Mouse (Mus musculus) adrenal gland, adult 18-20 months (tissue): ENCODE data around the gene Fbxo8. TPM values are rescaled to one million over a fixed set of nuclear protein-coding genes. Genes with fewer than 3 reads are reported as not detected.
A peak's percentile ranks its signal among the peaks of the same experiment; 100 is the strongest.

Experiments used
- DNase-seq, 2 experiments: peaks; one replicate each; pipeline ENCODE4 v3.0.0; 2021 to 2022; ENCODE audit warnings: low spot score in 2 of 2
- microRNA-seq, 2 experiments: library from miRNA; unstranded; fragments of <30 nt; microRNA quantifications; one replicate each; pipeline ENCODE4 v1.2.0; 2021; ENCODE audit warnings: borderline number of aligned reads in 2 of 2
- total RNA-seq, 2 experiments: library from RNA; stranded (reverse); gene quantifications; 1 replicate in 1 of 2; 2 replicates in 1 of 2; pipeline ENCODE4 v1.2.3; 2021

Fbxo8 gene
- total RNA-seq, 2 experiments from 2014 or later = 46.7 to 47.0 TPM

DNA sequence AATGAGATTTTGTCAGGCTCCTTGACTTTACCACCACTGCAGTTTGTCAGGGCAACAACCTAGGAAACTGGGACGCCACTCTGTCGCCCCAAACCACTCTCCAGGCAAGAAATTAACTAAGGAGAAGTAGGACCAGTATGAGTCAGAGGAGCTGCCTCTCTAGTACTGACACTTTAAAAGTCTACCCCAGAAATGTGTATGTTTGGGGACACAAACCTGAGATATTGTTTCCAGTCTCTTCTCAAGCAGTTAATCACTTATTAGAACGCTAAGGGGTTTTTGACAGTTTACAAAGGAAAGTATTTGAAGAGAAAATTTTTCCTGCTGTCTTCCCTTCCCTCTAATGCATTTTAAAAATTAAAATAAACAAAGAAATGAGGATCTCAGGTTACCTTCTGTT lies 55.6 kb downstream of the Fbxo8 start:
- no peak for DNase-seq

DNA sequence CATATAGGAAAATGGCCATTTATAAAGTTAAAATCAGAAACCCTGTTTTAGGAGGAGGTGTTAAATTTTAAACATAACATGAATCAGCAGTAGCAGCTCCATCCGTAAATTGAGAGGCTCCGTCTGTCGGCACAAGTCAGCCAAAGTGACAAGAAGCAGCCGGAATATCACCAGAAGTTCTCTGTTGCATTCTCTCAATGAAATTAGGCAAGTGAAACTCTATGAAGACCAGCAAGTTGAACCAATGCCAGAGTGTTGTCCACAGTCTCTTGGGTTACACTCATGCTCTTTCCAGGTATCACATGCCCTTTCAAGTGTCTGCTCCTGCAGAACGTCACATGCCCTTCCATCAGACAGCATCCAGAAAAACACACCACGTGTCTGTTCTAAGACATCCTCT lies 60.8 kb downstream of the Fbxo8 start:
- DNase-seq = no peak

DNA sequence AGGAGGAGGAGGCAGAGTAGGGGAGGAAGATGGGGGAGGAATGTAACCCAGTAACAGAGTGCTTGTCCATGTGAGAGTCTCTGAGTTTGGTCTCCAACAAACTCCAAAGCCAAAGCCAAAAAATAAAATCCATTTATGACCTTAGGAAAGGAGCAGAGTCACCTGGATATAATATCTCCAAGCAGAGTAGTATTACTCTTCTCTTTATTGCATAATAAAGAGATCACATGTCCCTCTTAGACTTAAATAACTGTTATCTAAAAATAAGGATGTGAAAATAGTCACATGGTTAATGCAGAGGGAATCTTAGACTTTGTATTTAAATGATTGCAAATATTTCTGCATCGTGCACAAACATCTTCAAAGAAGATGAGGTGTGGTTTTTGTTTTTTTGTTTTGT lies 63.3 kb downstream of the Fbxo8 start:
- no peak for DNase-seq

- DNase-seq = peak; percentile 30 to 53
These were observed 64.1 kb downstream of the Fbxo8 start for GRCm38 (mm10) chr8:56615005-56615404.

GRCm38 (mm10) chr8:56616260-56616659 lies 65.4 kb downstream of the Fbxo8 start:
- peak; percentile 22 to 39 for DNase-seq

GRCm38 (mm10) chr8:56617271-56617670 lies 66.4 kb downstream of the Fbxo8 start:
- no peak for DNase-seq

- no peak for DNase-seq
These were observed 68.2 kb downstream of the Fbxo8 start for GRCm38 (mm10) chr8:56619056-56619455.

DNA sequence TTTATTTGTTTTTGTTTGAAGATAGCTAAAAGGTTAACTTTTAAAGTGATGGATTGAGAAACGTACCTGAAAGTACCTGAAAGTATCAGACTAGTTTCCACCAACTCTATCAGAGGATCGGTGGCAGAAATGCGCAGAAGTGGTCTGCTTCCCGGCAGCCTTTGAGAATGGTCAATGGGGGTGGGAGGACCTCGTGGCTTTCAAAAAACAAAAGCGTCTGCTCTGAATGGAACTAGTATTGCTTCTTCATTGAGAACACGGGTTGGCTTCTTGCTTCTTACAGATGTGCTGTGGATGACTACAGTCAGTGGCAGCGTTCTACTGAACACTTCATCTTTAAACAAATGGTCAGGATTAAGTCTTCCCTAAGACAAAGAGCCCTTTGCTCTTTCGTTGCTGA lies 68.7 kb downstream of the Fbxo8 start:
- no peak for DNase-seq

DNA sequence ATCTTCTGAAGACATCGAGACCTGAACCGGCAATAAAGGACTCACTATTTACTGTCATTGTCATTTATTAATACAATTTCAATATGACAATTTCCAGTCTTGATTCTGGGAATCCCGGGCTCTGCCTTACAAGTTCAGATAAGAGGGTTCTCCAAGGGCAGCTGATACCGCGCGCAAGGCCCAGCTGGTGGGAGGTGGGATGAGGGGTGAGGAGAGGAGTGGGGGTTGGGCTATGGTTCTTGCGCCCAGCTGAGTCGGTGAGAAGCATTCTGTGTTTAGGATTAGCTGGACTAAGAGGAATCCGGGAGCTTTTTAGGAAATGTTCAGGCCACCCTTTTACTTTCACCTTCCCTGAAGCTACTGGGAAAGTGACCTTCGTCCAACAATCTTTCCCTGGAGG lies 69.8 kb downstream of the Fbxo8 start:
- no peak for DNase-seq

DNA sequence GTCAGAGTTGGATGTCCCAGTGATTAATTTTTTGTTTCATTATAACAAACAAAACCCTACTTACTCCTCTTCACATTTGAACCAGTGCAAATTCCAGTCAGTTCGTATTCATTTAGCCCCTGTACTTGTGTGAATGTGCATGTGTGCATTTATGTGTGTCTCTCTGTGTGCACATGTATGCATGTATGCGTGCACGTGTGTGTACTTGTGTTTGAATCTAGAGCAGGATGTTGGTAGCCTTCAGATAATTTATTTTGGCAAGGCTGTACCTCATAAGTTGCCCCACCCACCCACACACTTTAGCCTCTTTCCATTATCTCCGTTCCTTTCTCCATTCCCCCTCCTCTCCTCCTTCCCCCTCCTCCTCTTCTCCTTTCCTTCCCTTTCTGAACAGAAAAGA lies 70.2 kb downstream of the Fbxo8 start:
- no peak for DNase-seq

- no peak for DNase-seq
These were observed 71.7 kb downstream of the Fbxo8 start for GRCm38 (mm10) chr8:56622470-56623024.

DNA sequence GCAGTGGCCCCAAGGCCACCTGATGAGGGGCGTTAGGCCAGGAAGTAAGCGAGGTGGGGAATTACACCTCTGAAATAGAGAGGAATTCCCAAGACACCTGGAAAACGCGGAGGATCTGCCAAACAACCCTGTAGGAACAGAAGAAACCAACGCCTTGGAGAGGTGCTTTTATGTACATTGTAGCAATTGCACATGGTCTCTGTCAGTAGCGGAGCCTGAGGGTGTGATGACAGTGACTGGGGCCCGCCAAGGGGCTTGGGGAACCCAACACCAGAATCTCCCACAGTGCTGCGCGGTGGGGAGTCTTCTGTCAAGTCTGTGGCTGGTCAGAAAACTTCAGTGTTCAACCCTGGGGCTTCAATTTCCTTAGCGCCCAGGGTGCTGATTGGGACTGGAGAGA lies 72.5 kb downstream of the Fbxo8 start:
- DNase-seq = no peak

DNA sequence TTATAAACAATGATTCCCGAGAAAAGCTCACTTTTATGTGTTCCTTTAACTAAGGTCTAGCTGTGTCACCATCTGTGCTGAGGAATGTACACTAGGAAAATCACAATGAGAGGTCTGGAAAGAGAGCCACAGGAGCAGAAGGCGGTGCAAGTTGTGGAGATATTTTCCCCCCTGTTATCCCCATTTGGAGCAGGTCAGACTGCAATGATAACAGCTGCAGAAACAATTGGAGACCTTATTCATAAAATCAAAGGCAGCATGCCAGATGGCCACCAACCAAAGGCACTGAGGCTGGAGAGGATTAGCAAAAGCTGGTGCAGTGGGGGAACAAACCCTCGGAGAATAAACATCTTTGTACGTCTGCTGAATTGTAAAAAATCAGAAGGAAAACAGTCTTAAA lies 78.3 kb downstream of the Fbxo8 start:
- no peak for DNase-seq

DNA sequence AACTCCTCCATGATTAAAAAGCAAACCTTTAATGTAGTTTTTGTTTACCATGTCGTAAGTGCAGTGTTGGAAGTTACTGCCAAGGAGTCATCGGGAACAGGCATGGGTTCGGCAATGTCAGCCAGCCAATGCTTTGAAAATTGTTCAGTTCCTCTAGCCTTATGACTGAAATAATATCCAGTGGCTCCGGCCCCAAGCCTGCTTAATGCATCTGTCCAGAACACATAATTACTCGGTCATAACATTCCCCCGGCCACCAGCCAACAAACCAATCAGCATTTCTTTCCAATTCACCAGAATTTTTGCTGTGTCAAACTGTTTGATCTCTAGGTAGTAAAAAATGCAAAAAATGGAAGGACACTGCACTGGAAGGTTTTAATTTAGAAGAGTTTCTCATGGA lies 88.4 kb downstream of the Fbxo8 start:
- DNase-seq = no peak

Small RNA genes within 50 kb of the gene (microRNA-seq; reads per million reads assigned to microRNA genes)
- gene Gm25992 = 0 reads per million in 2 experiments

Other genes starting within 250 kb of the Fbxo8 start
- 10 to 100 TPM; 13.4 to 22.6 TPM for gene Cep44, start within 50 bp of the Fbxo8 start, total RNA-seq